Mouse (Mus musculus) olfactory bulb, adult 2 months (tissue): ENCODE results near the gene Ppp4r4. TPM values are rescaled to one million over a fixed set of nuclear protein-coding genes. Genes with fewer than 3 reads are reported as not detected.
A peak's percentile ranks its signal among the peaks of the same experiment; 100 is the strongest.

Experiments
- H3K27ac ChIP-seq: fragments of 200-500 bp; 2 replicates; pipeline ENCODE4 v1.5.1; 2012; ENCODE audit warnings: low read depth, low read length; ENCODE audit not compliant: insufficient read depth
- H3K4me1 ChIP-seq: fragments of 200-500 bp; 2 replicates; pipeline ENCODE4 v1.6.1; 2012; ENCODE audit warnings: low read length; ENCODE audit not compliant: control insufficient read depth, insufficient read depth
- H3K4me3 ChIP-seq: fragments of 200-500 bp; 2 replicates; pipeline ENCODE4 v1.5.1; 2012; ENCODE audit warnings: mild to moderate bottlenecking, low read depth, low read length, moderate library complexity; ENCODE audit not compliant: insufficient read depth
- CTCF ChIP-seq: fragments of 200-500 bp; IDR thresholded peaks from 2 replicates; pipeline ENCODE4 v1.5.1; 2012; ENCODE audit warnings: low read depth, mild to moderate bottlenecking, low read length, moderate library complexity; ENCODE audit not compliant: insufficient read depth
- POLR2A ChIP-seq: fragments of 200-500 bp; IDR thresholded peaks from 2 replicates; pipeline ENCODE4 v1.6.1; 2012; ENCODE audit warnings: mild to moderate bottlenecking, low read depth, low read length, moderate library complexity; ENCODE audit not compliant: insufficient read depth
- WGBS: fragments of 180-500 bp; shearing (Covaris S2); methylation state at CpG from one replicate; pipeline ENCODE4 v1.1.7; 2018; 5-methylcytosine and 5-hydroxymethylcytosine counted together
- polyA plus RNA-seq: library from polyadenylated mRNA; stranded (reverse); fragments of >200 nt; gene quantifications from 2 replicates; pipeline ENCODE4 v1.2.4, GENCODE M21; 2012; ENCODE audit warnings: low replicate concordance; ENCODE audit not compliant: missing spikeins, insufficient read depth, insufficient read length

Gene Ppp4r4
- polyA plus RNA-seq, 1 experiment = not detected

GRCm38 (mm10) chr12:103498768-103499167 lies 33.3 kb upstream of the Ppp4r4 start:
- 59% methylated on average over 5 of the region's 5 CpGs for WGBS
- TF ChIP-seq CTCF (no peak), POLR2A (no peak)
- Histone ChIP-seq H3K4me3 (no peak overlapping the region), H3K4me1 (no peaks in the 10 kb centered on the region), H3K27ac (no peak overlapping the region)

GRCm38 (mm10) chr12:103499261-103499660 lies 32.8 kb upstream of the Ppp4r4 start:
- WGBS = 70% methylated on average over 2 of the region's 2 CpGs

GRCm38 (mm10) chr12:103503300-103503699 lies 28.8 kb upstream of the Ppp4r4 start:
- Histone ChIP-seq H3K27ac (no peak overlapping the region), H3K4me1 (no peaks in the 10 kb centered on the region), H3K4me3 (no peak overlapping the region)
- TF ChIP-seq POLR2A = no peak
- WGBS = 84% methylated on average over 3 of the region's 3 CpGs

More at GRCm38 (mm10) chr12:103499261-103499660, 32.8 kb upstream of the Ppp4r4 start:
- no peak overlapping the region for H3K27ac ChIP-seq
- no peaks in the 10 kb centered on the region for H3K4me1 ChIP-seq
- no peak for TF ChIP-seq CTCF
- TF ChIP-seq POLR2A = no peak
- H3K4me3 ChIP-seq = no peak overlapping the region

- no peak overlapping the region for H3K4me3 ChIP-seq
- WGBS = 92% methylated on average over 3 of the region's 3 CpGs
- H3K4me1 ChIP-seq = peaks cover 3% of the 10 kb centered on the region
- H3K27ac ChIP-seq = no peak overlapping the region
- no peak for TF ChIP-seq POLR2A
- no peak for TF ChIP-seq CTCF
These were observed 27.7 kb upstream of the Ppp4r4 start for GRCm38 (mm10) chr12:103504402-103504801.

GRCm38 (mm10) chr12:103508346-103508745 lies 23.7 kb upstream of the Ppp4r4 start:
- H3K4me3 ChIP-seq = no peak overlapping the region
- no peak overlapping the region for H3K27ac ChIP-seq
- WGBS = 57% methylated on average over 4 of the region's 4 CpGs
- peaks cover 10% of the 10 kb centered on the region for H3K4me1 ChIP-seq
- TF ChIP-seq POLR2A (no peak), CTCF (no peak)

GRCm38 (mm10) chr12:103509893-103510292 lies 22.2 kb upstream of the Ppp4r4 start:
- TF ChIP-seq CTCF = no peak
- TF ChIP-seq POLR2A = no peak
- WGBS = 23% methylated on average over 8 of the region's 8 CpGs
- Histone ChIP-seq H3K27ac (peak overlapping the region; percentile 74), H3K4me3 (no peak overlapping the region), H3K4me1 (peaks cover 21% of the 10 kb centered on the region)

- no peak for TF ChIP-seq POLR2A
- no peak for TF ChIP-seq CTCF
- H3K4me3 ChIP-seq = no peak overlapping the region
- 51% methylated on average over 2 of the region's 2 CpGs for WGBS
- peaks cover 27% of the 10 kb centered on the region for H3K4me1 ChIP-seq
- no peak overlapping the region for H3K27ac ChIP-seq
These were observed 20.5 kb upstream of the Ppp4r4 start for GRCm38 (mm10) chr12:103511586-103511985.

- peak overlapping the region; percentile 96 for H3K27ac ChIP-seq
- WGBS = 44% methylated on average over 2 of the region's 2 CpGs
- no peak overlapping the region for H3K4me3 ChIP-seq
- peaks cover 27% of the 10 kb centered on the region for H3K4me1 ChIP-seq
- TF ChIP-seq POLR2A (no peak), CTCF (no peak)
These were observed 19.0 kb upstream of the Ppp4r4 start for GRCm38 (mm10) chr12:103513039-103513438.

GRCm38 (mm10) chr12:103513451-103513871 lies 18.6 kb upstream of the Ppp4r4 start:
- peaks cover 27% of the 10 kb centered on the region for H3K4me1 ChIP-seq
- TF ChIP-seq POLR2A (no peak), CTCF (no peak)
- peak overlapping the region; percentile 96 for H3K27ac ChIP-seq
- 14% methylated on average over 4 of the region's 4 CpGs for WGBS
- no peak overlapping the region for H3K4me3 ChIP-seq

- WGBS = 30% methylated on average over 3 of the region's 3 CpGs
- H3K4me1 ChIP-seq = peaks cover 24% of the 10 kb centered on the region
- peak overlapping the region; percentile 96 for H3K27ac ChIP-seq
- TF ChIP-seq POLR2A = no peak
- no peak; the same call in 1 of the 2 replicates for TF ChIP-seq CTCF
- H3K4me3 ChIP-seq = no peak overlapping the region
These were observed 17.7 kb upstream of the Ppp4r4 start for GRCm38 (mm10) chr12:103514354-103514753.
